Mouse (Mus musculus): ENCODE results near the gene Coro1b.

DNA sequence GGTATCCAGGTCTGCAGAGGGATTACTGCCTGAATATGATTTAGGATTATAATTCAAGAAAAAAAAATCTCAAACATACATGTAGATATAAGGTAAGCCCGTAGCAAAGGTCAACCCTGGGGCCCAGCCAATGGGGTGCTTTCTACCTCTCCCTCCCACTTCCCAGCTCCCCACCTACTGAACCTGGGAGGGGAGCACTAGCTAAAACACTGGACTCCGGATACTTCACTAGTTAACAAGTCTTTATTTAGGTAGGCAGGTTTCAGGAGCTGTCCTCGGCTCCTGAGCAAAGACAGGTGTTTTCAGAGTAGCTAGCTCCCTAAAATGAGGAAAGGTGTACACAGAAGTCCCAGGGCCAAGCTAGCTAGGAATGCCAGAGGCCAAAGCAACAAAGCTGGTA is 15.7 kb downstream of the Coro1b start:
- TF ChIP-seq POLR2A (IDR thresholded peaks at IDR 0.05; ENCODE audit: insufficient read depth, low read depth, low read length) (no peak), CTCF (IDR thresholded peaks at IDR 0.05; ENCODE audit: insufficient read depth, low read depth, low read length) (no peak)

Measured in olfactory bulb, adult 2 months (tissue).